Mouse (Mus musculus) left cerebral cortex, postnatal 25 days (tissue): ENCODE data around the gene Cnot2. TPM values are rescaled to one million over a fixed set of nuclear protein-coding genes. Genes with fewer than 3 reads are reported as not detected.
A peak's percentile ranks its signal among the peaks of the same experiment; 100 is the strongest.
"Not testable (repeated sequence)": the region's sequence is repeated elsewhere in the genome, so short reads cannot be mapped to it uniquely, and the experiment has no call there.

ENCODE experiments used
- DNase-seq, 2 experiments: peaks; one replicate each; pipeline ENCODE4 v3.0.0; 2022; ENCODE audit warnings: low spot score in 2 of 2, mixed read lengths in 1 of 2
- intact Hi-C: fragments of 180-260 bp; cut with DNase I; formaldehyde crosslinking; loops from one replicate; pipeline ENCODE4 v1.15.1; 2025
- total RNA-seq, 2 experiments: library from RNA; stranded (reverse); gene quantifications; 2 replicates each; pipeline ENCODE4 v1.2.3; 2021

Cnot2 gene
- total RNA-seq: 10 to 100 TPM; 76.6 to 80.8 TPM

GRCm38 (mm10) chr10:116581369-116581718, at the start of gene Cnot2:
Gene Cnot2 (minus strand): TSS chr10:116581511.
- peak; percentile 96 for DNase-seq
- intact Hi-C loops: loop anchor here (5.0 to 10.0 kb wide), 2 partner anchors 109 to 247 kb away; partner anchors contain the start of gene Kcnmb4

GRCm38 (mm10) chr10:116628926-116629325, 47.6 kb upstream of the Cnot2 start:
- peak in 1 of 2 experiments; percentile 24 for DNase-seq
- intact Hi-C loops: no loop called here

- no peak for DNase-seq
- intact Hi-C loops: no loop called here
Measured at GRCm38 (mm10) chr10:116626009-116626408, 44.7 kb upstream of the Cnot2 start.

- intact Hi-C loops: not testable (repeated sequence)
Measured at GRCm38 (mm10) chr10:116613250-116613649, 31.9 kb upstream of the Cnot2 start.

GRCm38 (mm10) chr10:116604905-116605162, 23.5 kb upstream of the Cnot2 start:
- intact Hi-C loops: no loop called here
- DNase-seq: no peak

More at GRCm38 (mm10) chr10:116613250-116613649, 31.9 kb upstream of the Cnot2 start:
- not testable (repeated sequence) for DNase-seq

GRCm38 (mm10) chr10:116604081-116604904, 23.0 kb upstream of the Cnot2 start:
- intact Hi-C loops: no loop called here
- DNase-seq: no peak

- no peak for DNase-seq
Measured at GRCm38 (mm10) chr10:116599056-116599850, 17.9 kb upstream of the Cnot2 start.

GRCm38 (mm10) chr10:116582738-116583137, 1.4 kb upstream of the Cnot2 start:
- peak; percentile 24 to 31 for DNase-seq
- intact Hi-C loops: loop anchor here (5.0 to 10.0 kb wide), 2 partner anchors 110 to 248 kb away; partner anchors contain the start of gene Kcnmb4

More at GRCm38 (mm10) chr10:116599056-116599850, 17.9 kb upstream of the Cnot2 start:
- intact Hi-C loops: no loop called here

GRCm38 (mm10) chr10:116581719-116582481, 589 bp upstream of the Cnot2 start:
- peak; percentile 49 to 62 for DNase-seq
- intact Hi-C loops: loop anchor here (5.0 to 10.0 kb wide), 2 partner anchors 110 to 247 kb away; partner anchors contain the start of gene Kcnmb4

GRCm38 (mm10) chr10:116580591-116581358, 536 bp downstream of the Cnot2 start:
- intact Hi-C loops: loop anchor here (5.0 to 10.0 kb wide), 2 partner anchors 108 to 246 kb away; partner anchors contain the start of gene Kcnmb4
- peak; percentile 33 to 50 for DNase-seq

- no peak for DNase-seq
- intact Hi-C loops: no loop called here
Measured at GRCm38 (mm10) chr10:116579478-116579877, 1.8 kb downstream of the Cnot2 start.

GRCm38 (mm10) chr10:116578375-116578774, 2.9 kb downstream of the Cnot2 start:
- no peak for DNase-seq
- intact Hi-C loops: no loop called here

GRCm38 (mm10) chr10:116577181-116577580, 4.1 kb downstream of the Cnot2 start:
- intact Hi-C loops: no loop called here
- DNase-seq: no peak

GRCm38 (mm10) chr10:116576071-116576470, 5.2 kb downstream of the Cnot2 start:
- intact Hi-C loops, DNase-seq: not testable (repeated sequence)

GRCm38 (mm10) chr10:116570526-116570925, 10.8 kb downstream of the Cnot2 start:
- DNase-seq: no peak
- intact Hi-C loops: no loop called here

GRCm38 (mm10) chr10:116568539-116568938, 12.8 kb downstream of the Cnot2 start:
- DNase-seq: no peak
- intact Hi-C loops: no loop called here

- intact Hi-C loops: no loop called here
- DNase-seq: no peak
Measured at GRCm38 (mm10) chr10:116567491-116568405, 13.6 kb downstream of the Cnot2 start.

- intact Hi-C loops, DNase-seq: not testable (repeated sequence)
Measured at GRCm38 (mm10) chr10:116566492-116566891, 14.8 kb downstream of the Cnot2 start.
